Mouse (Mus musculus): ENCODE measurements around the gene Prps1l3. TPM values are rescaled to one million over a fixed set of nuclear protein-coding genes. Genes with fewer than 3 reads are reported as not detected.
"Not testable (repeated sequence)": the region's sequence is repeated elsewhere in the genome, so short reads cannot be mapped to it uniquely, and the experiment has no call there.

The Prps1l3 gene
- polyA plus RNA-seq, 1 experiment from 2014 or later, result 78.1 TPM

GRCm38 (mm10) chr12:57197363-57198026 is 32.7 kb upstream of the Prps1l3 start, which contains the start of gene Slc25a21:
Gene Slc25a21, minus strand, starts transcription at chr12:57197472.
- Histone ChIP-seq H3K9me3 (ENCODE audit: control insufficient read depth, low read length) (no peaks in the 10 kb centered on the region), H3K27me3 (ENCODE audit: control insufficient read depth, insufficient read depth, low read length) (no peaks in the 10 kb centered on the region), H3K4me1 (ENCODE audit: control insufficient read depth, insufficient read depth, low read length) (peaks cover 11% of the 10 kb centered on the region), H3K4me3 (ENCODE audit: low read depth, low read length) (peak within 1 kb of the TSS; percentile 52), H3K4me2 (peak within 1 kb of the TSS; percentile 79), H3K27ac (ENCODE audit: low read depth, low read length) (peak within 1 kb of the TSS; percentile 59), H3K9ac (ENCODE audit: low read length) (peak within 1 kb of the TSS; percentile 66), H3K36me3 (ENCODE audit: control insufficient read depth, insufficient read depth, low read length) (no peaks in the 10 kb centered on the region)
- DNase-seq (ENCODE audit: low spot score, missing footprints) (peak; percentile 94), ATAC-seq (ENCODE audit: low FRiP score) (no peak)
- 32% methylated on average over 10 of the region's 10 CpGs for WGBS

GRCm38 (mm10) chr12:57198269-57198668 is 31.9 kb upstream of the Prps1l3 start:
- ATAC-seq (ENCODE audit: low FRiP score) (no peak), DNase-seq (ENCODE audit: low spot score, missing footprints) (peak; percentile 79)
- Histone ChIP-seq H3K4me2 (no peak overlapping the region), H3K27ac (ENCODE audit: low read depth, low read length) (no peak overlapping the region), H3K36me3 (ENCODE audit: control insufficient read depth, insufficient read depth, low read length) (no peaks in the 10 kb centered on the region), H3K9ac (ENCODE audit: low read length) (no peak overlapping the region), H3K4me3 (ENCODE audit: low read depth, low read length) (no peak overlapping the region), H3K4me1 (ENCODE audit: control insufficient read depth, insufficient read depth, low read length) (peaks cover 11% of the 10 kb centered on the region), H3K9me3 (ENCODE audit: control insufficient read depth, low read length) (no peaks in the 10 kb centered on the region), H3K27me3 (ENCODE audit: control insufficient read depth, insufficient read depth, low read length) (no peaks in the 10 kb centered on the region)

GRCm38 (mm10) chr12:57199427-57199826 is 30.8 kb upstream of the Prps1l3 start:
- peaks cover 11% of the 10 kb centered on the region for H3K4me1 ChIP-seq (ENCODE audit: control insufficient read depth, insufficient read depth, low read length)
- H3K27me3 ChIP-seq (ENCODE audit: control insufficient read depth, insufficient read depth, low read length), result no peaks in the 10 kb centered on the region
- H3K36me3 ChIP-seq (ENCODE audit: control insufficient read depth, insufficient read depth, low read length), result no peaks in the 10 kb centered on the region
- no peaks in the 10 kb centered on the region for H3K9me3 ChIP-seq (ENCODE audit: control insufficient read depth, low read length)
- H3K27ac ChIP-seq (ENCODE audit: low read depth, low read length), result no peak overlapping the region
- no peak overlapping the region for H3K9ac ChIP-seq (ENCODE audit: low read length)
- DNase-seq (ENCODE audit: low spot score, missing footprints) (no peak), ATAC-seq (ENCODE audit: low FRiP score) (no peak)
- WGBS, result 97% methylated on average over 2 of the region's 2 CpGs
- H3K4me3 ChIP-seq (ENCODE audit: low read depth, low read length), result no peak overlapping the region
- H3K4me2 ChIP-seq, result no peak overlapping the region

- no peak for ATAC-seq (ENCODE audit: low FRiP score)
- no peak overlapping the region for H3K4me3 ChIP-seq (ENCODE audit: low read depth, low read length)
- no peaks in the 10 kb centered on the region for H3K9me3 ChIP-seq (ENCODE audit: control insufficient read depth, low read length)
- H3K27ac ChIP-seq (ENCODE audit: low read depth, low read length), result no peak overlapping the region
- H3K36me3 ChIP-seq (ENCODE audit: control insufficient read depth, insufficient read depth, low read length), result no peaks in the 10 kb centered on the region
- no peak overlapping the region for H3K4me2 ChIP-seq
- H3K27me3 ChIP-seq (ENCODE audit: control insufficient read depth, insufficient read depth, low read length), result no peaks in the 10 kb centered on the region
- H3K4me1 ChIP-seq (ENCODE audit: control insufficient read depth, insufficient read depth, low read length), result peaks cover 6% of the 10 kb centered on the region; the same call in 1 of the 2 replicates
- no peak overlapping the region for H3K9ac ChIP-seq (ENCODE audit: low read length)
- no peak for DNase-seq (ENCODE audit: low spot score, missing footprints)
- 94% methylated on average over 3 of the region's 3 CpGs for WGBS
Measured at GRCm38 (mm10) chr12:57201901-57202300, 28.3 kb upstream of the Prps1l3 start.

DNA sequence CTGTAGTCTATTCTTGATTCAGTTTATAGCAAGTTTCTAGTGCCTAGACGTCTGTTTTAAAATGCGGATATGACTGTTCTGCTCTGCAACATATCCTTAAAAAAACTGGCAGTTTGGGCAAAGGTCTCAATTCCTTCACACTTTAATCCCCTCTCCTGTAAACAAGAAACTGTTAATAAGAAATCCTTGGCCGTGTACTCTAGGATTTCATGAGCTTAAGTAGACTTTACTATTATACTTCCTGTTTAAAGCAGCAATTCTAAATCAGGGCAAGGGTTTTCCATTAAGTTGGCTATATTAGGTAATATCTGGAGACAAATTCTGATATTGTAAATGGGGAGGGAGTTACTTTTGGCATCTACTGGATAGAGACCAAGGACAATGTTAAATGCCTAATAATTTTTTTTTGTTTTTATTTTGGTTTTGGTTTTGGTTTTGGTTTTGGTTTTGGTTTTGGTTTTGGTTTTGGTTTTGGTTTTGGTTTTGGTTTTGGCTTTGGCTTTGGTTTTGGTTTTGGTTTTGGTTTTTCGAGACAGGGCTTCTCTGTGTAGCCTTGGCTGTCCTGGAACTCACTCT is 25.8 kb upstream of the Prps1l3 start:
- ATAC-seq (ENCODE audit: low FRiP score) (no peak), DNase-seq (ENCODE audit: low spot score, missing footprints) (no peak)
- no peaks in the 10 kb centered on the region for H3K36me3 ChIP-seq (ENCODE audit: control insufficient read depth, insufficient read depth, low read length)
- WGBS, result 78% methylated on average over 4 of the region's 4 CpGs
- no peak overlapping the region for H3K27ac ChIP-seq (ENCODE audit: low read depth, low read length)
- no peak overlapping the region for H3K9ac ChIP-seq (ENCODE audit: low read length)
- H3K9me3 ChIP-seq (ENCODE audit: control insufficient read depth, low read length), result no peaks in the 10 kb centered on the region
- H3K4me3 ChIP-seq (ENCODE audit: low read depth, low read length), result no peak overlapping the region
- no peaks in the 10 kb centered on the region for H3K27me3 ChIP-seq (ENCODE audit: control insufficient read depth, insufficient read depth, low read length)
- H3K4me1 ChIP-seq (ENCODE audit: control insufficient read depth, insufficient read depth, low read length), result no peaks in the 10 kb centered on the region
- no peak overlapping the region for H3K4me2 ChIP-seq

- peak; percentile 90 for ATAC-seq (ENCODE audit: low FRiP score)
- H3K27ac ChIP-seq (ENCODE audit: low read depth, low read length), result peak overlapping the region; percentile 44; the same call in 1 of the 2 replicates
- peak overlapping the region; percentile 83 for H3K4me2 ChIP-seq
- no peaks in the 10 kb centered on the region for H3K9me3 ChIP-seq (ENCODE audit: control insufficient read depth, low read length)
- no peaks in the 10 kb centered on the region for H3K36me3 ChIP-seq (ENCODE audit: control insufficient read depth, insufficient read depth, low read length)
- peak; percentile 94 for DNase-seq (ENCODE audit: low spot score, missing footprints)
- H3K4me1 ChIP-seq (ENCODE audit: control insufficient read depth, insufficient read depth, low read length), result no peaks in the 10 kb centered on the region
- H3K27me3 ChIP-seq (ENCODE audit: control insufficient read depth, insufficient read depth, low read length), result no peaks in the 10 kb centered on the region
- H3K9ac ChIP-seq (ENCODE audit: low read length), result peak overlapping the region; percentile 81
- 10% methylated on average over 30 of the region's 30 CpGs for WGBS
- peak overlapping the region; percentile 43 for H3K4me3 ChIP-seq (ENCODE audit: low read depth, low read length)
Measured at GRCm38 (mm10) chr12:57211353-57212311, 18.6 kb upstream of the Prps1l3 start.

DNA sequence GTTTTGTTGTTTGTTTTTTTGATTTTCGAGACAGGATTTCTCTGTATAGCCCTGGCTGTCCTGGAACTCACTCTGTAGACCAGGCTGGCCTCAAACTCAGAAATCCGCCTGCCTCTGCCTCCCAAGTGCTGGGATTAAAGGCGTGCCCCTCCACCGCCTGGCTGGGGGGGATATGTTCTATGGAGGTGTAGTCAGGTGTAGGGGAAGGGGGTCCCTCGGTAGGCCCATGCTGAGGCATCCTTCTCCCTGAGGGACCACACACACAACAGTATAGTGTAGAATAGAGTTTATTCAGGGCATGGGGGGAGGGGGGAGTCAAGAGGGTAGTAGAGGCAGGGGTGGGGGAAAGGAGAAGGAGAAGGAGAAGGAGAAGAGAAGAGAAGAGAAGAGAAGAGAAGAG is 17.7 kb upstream of the Prps1l3 start:
- not testable (repeated sequence) for H3K4me3 ChIP-seq (ENCODE audit: low read depth, low read length); H3K36me3 ChIP-seq (ENCODE audit: control insufficient read depth, insufficient read depth, low read length); DNase-seq (ENCODE audit: low spot score, missing footprints); H3K4me1 ChIP-seq (ENCODE audit: control insufficient read depth, insufficient read depth, low read length); H3K9me3 ChIP-seq (ENCODE audit: control insufficient read depth, low read length); H3K27me3 ChIP-seq (ENCODE audit: control insufficient read depth, insufficient read depth, low read length); H3K4me2 ChIP-seq; H3K27ac ChIP-seq (ENCODE audit: low read depth, low read length); H3K9ac ChIP-seq (ENCODE audit: low read length)
- ATAC-seq (ENCODE audit: low FRiP score), result peak; percentile 47
- WGBS, result 84% methylated on average over 5 of the region's 5 CpGs

DNA sequence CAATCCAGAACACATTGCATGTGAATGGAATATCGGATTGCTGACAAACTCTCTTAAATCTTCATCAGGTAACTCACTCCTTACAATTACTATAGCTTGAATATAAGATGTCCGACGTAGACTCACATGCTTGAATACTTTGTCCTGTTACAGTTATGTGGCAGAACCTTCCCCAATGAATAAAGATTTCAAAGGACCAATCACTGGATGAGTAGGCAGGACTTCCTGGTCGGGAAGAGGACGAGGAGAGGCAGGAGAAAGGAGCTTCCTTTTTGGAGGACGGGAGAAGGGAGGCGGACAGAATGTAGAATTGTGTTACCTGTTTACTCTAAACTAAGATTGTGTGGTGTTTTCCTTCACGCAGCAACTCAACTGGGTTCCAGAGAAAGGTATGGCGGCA is 3.8 kb upstream of the Prps1l3 start:
- Histone ChIP-seq H3K4me2 (no peak overlapping the region), H3K9ac (ENCODE audit: low read length) (no peak overlapping the region), H3K27ac (ENCODE audit: low read depth, low read length) (no peak overlapping the region), H3K4me1 (ENCODE audit: control insufficient read depth, insufficient read depth, low read length) (no peaks in the 10 kb centered on the region), H3K27me3 (ENCODE audit: control insufficient read depth, insufficient read depth, low read length) (no peaks in the 10 kb centered on the region), H3K9me3 (ENCODE audit: control insufficient read depth, low read length) (no peaks in the 10 kb centered on the region), H3K36me3 (ENCODE audit: control insufficient read depth, insufficient read depth, low read length) (no peaks in the 10 kb centered on the region), H3K4me3 (ENCODE audit: low read depth, low read length) (no peak overlapping the region)
- no peak for DNase-seq (ENCODE audit: low spot score, missing footprints)
- WGBS, result 87% methylated on average over 9 of the region's 9 CpGs
- ATAC-seq (ENCODE audit: low FRiP score), result no peak

DNA sequence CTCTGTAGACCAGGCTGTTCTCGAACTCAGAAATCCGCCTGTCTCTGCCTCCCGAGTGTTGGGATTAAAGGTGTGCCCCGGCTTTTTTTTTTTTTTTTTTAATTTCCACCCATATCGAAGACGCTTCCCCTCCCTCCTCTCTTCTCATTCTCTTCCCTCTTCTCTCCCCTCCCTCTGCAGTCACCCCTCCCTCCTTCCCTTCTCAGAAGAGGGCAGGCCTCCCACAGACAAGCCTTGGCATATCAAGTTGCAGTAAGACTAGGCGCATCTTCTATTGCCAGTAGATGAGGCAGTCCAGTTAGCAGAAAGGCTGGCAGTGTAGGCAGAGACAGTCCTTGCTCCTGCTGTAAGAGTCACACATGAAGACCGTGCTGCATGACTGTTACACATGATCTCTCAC is 2.4 kb upstream of the Prps1l3 start:
- 72% methylated on average over 2 of the region's 8 CpGs for WGBS
- DNase-seq (ENCODE audit: low spot score, missing footprints) (no peak), ATAC-seq (ENCODE audit: low FRiP score) (no peak)
- Histone ChIP-seq H3K9ac (ENCODE audit: low read length) (no peak overlapping the region), H3K9me3 (ENCODE audit: control insufficient read depth, low read length) (no peaks in the 10 kb centered on the region), H3K36me3 (ENCODE audit: control insufficient read depth, insufficient read depth, low read length) (no peaks in the 10 kb centered on the region), H3K4me1 (ENCODE audit: control insufficient read depth, insufficient read depth, low read length) (no peaks in the 10 kb centered on the region), H3K4me3 (ENCODE audit: low read depth, low read length) (no peak overlapping the region), H3K27me3 (ENCODE audit: control insufficient read depth, insufficient read depth, low read length) (no peaks in the 10 kb centered on the region), H3K27ac (ENCODE audit: low read depth, low read length) (no peak overlapping the region), H3K4me2 (no peak overlapping the region)

Measured in midbrain, embryonic 11.5 days (tissue).